Mouse (Mus musculus): Measurements from ENCODE around the gene B4galt3. TPM values are rescaled to one million over a fixed set of nuclear protein-coding genes. Genes with fewer than 3 reads are reported as not detected.

The B4galt3 gene
- polyA plus RNA-seq, 1 experiment from 2014 or later = 66.3 TPM

DNA sequence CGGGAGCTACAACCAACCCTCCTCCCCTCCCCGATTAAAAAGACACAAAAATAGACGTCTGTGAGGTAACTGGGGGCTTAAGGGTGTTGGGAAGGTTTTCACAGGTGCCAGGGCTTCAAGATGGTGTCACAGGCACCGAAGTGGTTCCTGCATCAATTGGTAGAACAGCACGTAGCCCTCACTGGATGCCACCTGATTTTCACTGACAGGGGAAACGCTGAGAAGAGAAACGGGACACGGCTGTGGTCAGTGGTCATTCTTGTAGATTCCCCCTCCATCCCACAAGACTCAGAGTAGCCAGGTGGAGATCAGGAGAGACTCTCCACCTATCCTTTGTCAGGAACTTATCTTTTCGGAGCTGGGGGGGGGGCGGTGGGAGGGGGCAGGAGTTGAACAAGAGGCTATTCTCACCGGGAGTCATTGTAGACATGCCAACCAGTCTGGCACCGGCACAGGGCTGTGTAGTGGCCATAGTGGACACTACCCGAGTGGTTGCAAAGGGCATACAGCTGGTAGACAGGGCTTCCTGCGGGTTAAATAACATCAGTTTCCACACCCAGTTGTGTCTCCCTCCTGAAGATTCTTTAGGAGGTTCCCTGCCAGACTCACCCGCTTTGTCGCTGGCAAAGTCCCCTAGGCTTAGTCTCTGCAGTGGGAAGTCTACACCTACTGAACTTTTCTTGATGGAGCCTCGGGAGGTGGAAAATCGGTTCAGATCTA lies 12.1 kb downstream of the B4galt3 start:
- 83% methylated on average over 18 of the region's 18 CpGs for WGBS
- peaks cover 8% of the 10 kb centered on the region; the same call in 1 of the 2 replicates for H3K36me3 ChIP-seq (ENCODE audit: control insufficient read depth, insufficient read depth, low read length)

GRCm38 (mm10) chr1:171283188-171284160 lies 13.3 kb downstream of the B4galt3 start:
- WGBS = 92% methylated on average over 18 of the region's 18 CpGs
- no peak overlapping the region for H3K4me2 ChIP-seq (replicated peaks; ENCODE audit: low read depth, low read length)
- DNase-seq (ENCODE audit: low spot score) (no peak), ATAC-seq (ENCODE audit: low FRiP score) (no peak)
- no peak overlapping the region for H3K4me3 ChIP-seq (ENCODE audit: low read depth, low read length)
- H3K9ac ChIP-seq (ENCODE audit: low read depth, low read length) = no peak overlapping the region
- H3K4me1 ChIP-seq (replicated peaks; ENCODE audit: control insufficient read depth, insufficient read depth, low read length) = peaks cover 9% of the 10 kb centered on the region
- H3K27ac ChIP-seq (ENCODE audit: low read depth, low read length) = no peak overlapping the region
- no peaks in the 10 kb centered on the region for H3K27me3 ChIP-seq (ENCODE audit: control insufficient read depth, insufficient read depth, low read length)
- H3K9me3 ChIP-seq (ENCODE audit: control insufficient read depth, low read length) = no peaks in the 10 kb centered on the region
- 0 out of 2 replicates have a peak, but pooled peaks cover 2% of the 10 kb centered on the region for H3K36me3 ChIP-seq (ENCODE audit: control insufficient read depth, insufficient read depth, low read length)

More for the DNA sequence above, 12.1 kb downstream of the B4galt3 start:
- H3K4me1 ChIP-seq (replicated peaks; ENCODE audit: control insufficient read depth, insufficient read depth, low read length) = peaks cover 9% of the 10 kb centered on the region
- H3K9me3 ChIP-seq (ENCODE audit: control insufficient read depth, low read length) = no peaks in the 10 kb centered on the region
- no peak overlapping the region for H3K27ac ChIP-seq (ENCODE audit: low read depth, low read length)
- DNase-seq (ENCODE audit: low spot score) = no peak
- H3K9ac ChIP-seq (ENCODE audit: low read depth, low read length) = no peak overlapping the region
- no peak overlapping the region for H3K4me3 ChIP-seq (ENCODE audit: low read depth, low read length)
- no peaks in the 10 kb centered on the region for H3K27me3 ChIP-seq (ENCODE audit: control insufficient read depth, insufficient read depth, low read length)
- no peak overlapping the region for H3K4me2 ChIP-seq (replicated peaks; ENCODE audit: low read depth, low read length)
- ATAC-seq (ENCODE audit: low FRiP score) = no peak

DNA sequence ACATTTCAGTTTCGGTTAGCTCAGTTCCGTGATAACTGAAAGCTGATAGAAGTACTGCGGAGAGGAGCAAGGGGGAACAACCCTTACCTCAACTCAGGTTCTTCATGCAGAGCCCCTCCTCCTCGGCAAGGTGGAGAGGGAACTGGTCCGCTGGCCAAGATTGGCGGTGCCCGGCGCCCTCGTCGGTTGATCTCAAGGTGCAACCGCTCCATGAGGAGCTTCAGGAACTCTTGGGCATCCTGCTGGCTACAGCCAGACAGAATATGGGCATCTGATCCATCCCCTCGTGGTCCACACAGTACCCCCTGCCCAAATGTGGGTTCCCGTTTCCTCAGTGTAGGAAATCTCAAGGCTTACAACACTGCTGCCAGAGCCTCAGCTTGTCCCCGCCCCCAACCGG lies 14.4 kb downstream of the B4galt3 start:
- H3K36me3 ChIP-seq (ENCODE audit: control insufficient read depth, insufficient read depth, low read length) = 0 out of 2 replicates have a peak, but pooled peaks cover 2% of the 10 kb centered on the region
- H3K27me3 ChIP-seq (ENCODE audit: control insufficient read depth, insufficient read depth, low read length) = no peaks in the 10 kb centered on the region
- H3K9me3 ChIP-seq (ENCODE audit: control insufficient read depth, low read length) = no peaks in the 10 kb centered on the region
- peaks cover 9% of the 10 kb centered on the region for H3K4me1 ChIP-seq (replicated peaks; ENCODE audit: control insufficient read depth, insufficient read depth, low read length)
- H3K4me3 ChIP-seq (ENCODE audit: low read depth, low read length) = no peak overlapping the region
- ATAC-seq (ENCODE audit: low FRiP score) (no peak), DNase-seq (ENCODE audit: low spot score) (no peak)
- 92% methylated on average over 15 of the region's 15 CpGs for WGBS
- H3K4me2 ChIP-seq (replicated peaks; ENCODE audit: low read depth, low read length) = no peak overlapping the region
- no peak overlapping the region for H3K9ac ChIP-seq (ENCODE audit: low read depth, low read length)
- H3K27ac ChIP-seq (ENCODE audit: low read depth, low read length) = no peak overlapping the region

GRCm38 (mm10) chr1:171285096-171285892 lies 15.2 kb downstream of the B4galt3 start:
- H3K27ac ChIP-seq (ENCODE audit: low read depth, low read length) = no peak overlapping the region
- 0 out of 2 replicates have a peak, but pooled peaks cover 2% of the 10 kb centered on the region for H3K36me3 ChIP-seq (ENCODE audit: control insufficient read depth, insufficient read depth, low read length)
- no peak overlapping the region for H3K4me3 ChIP-seq (ENCODE audit: low read depth, low read length)
- no peak for ATAC-seq (ENCODE audit: low FRiP score)
- H3K9me3 ChIP-seq (ENCODE audit: control insufficient read depth, low read length) = no peaks in the 10 kb centered on the region
- DNase-seq (ENCODE audit: low spot score) = no peak
- H3K9ac ChIP-seq (ENCODE audit: low read depth, low read length) = no peak overlapping the region
- H3K27me3 ChIP-seq (ENCODE audit: control insufficient read depth, insufficient read depth, low read length) = no peaks in the 10 kb centered on the region
- WGBS = 92% methylated on average over 20 of the region's 20 CpGs
- no peak overlapping the region for H3K4me2 ChIP-seq (replicated peaks; ENCODE audit: low read depth, low read length)
- H3K4me1 ChIP-seq (replicated peaks; ENCODE audit: control insufficient read depth, insufficient read depth, low read length) = peaks cover 3% of the 10 kb centered on the region

DNA sequence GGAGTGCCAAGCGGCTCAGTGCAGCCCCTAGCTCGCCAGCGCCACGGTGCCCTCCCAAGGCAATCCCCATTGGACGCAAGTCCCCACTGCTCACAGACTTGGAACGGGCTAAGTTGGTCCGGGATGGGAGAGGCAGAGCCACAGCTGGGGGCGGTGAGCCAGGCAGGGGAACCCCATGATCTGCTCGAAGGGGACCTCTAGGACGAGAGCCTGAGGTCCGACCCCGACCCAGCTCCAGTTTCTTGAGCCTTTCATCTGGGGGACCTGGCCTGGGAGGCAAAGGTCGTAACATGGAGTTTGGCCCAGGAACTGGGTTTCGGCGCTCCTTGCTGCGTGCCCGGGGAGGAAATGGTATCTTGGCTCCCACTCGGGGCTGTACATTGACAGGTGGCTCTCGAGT lies 16.4 kb downstream of the B4galt3 start:
- Histone ChIP-seq H3K27me3 (ENCODE audit: control insufficient read depth, insufficient read depth, low read length) (no peaks in the 10 kb centered on the region), H3K4me3 (ENCODE audit: low read depth, low read length) (peak overlapping the region; percentile 94), H3K4me2 (replicated peaks; ENCODE audit: low read depth, low read length) (no peak overlapping the region), H3K27ac (ENCODE audit: low read depth, low read length) (no peak overlapping the region), H3K36me3 (ENCODE audit: control insufficient read depth, insufficient read depth, low read length) (0 out of 2 replicates have a peak, but pooled peaks cover 2% of the 10 kb centered on the region), H3K9ac (ENCODE audit: low read depth, low read length) (no peak overlapping the region), H3K9me3 (ENCODE audit: control insufficient read depth, low read length) (no peaks in the 10 kb centered on the region), H3K4me1 (replicated peaks; ENCODE audit: control insufficient read depth, insufficient read depth, low read length) (peaks cover 3% of the 10 kb centered on the region; the same call in 1 of the 2 replicates)
- DNase-seq (ENCODE audit: low spot score) (no peak), ATAC-seq (ENCODE audit: low FRiP score) (no peak)
- 91% methylated on average over 19 of the region's 19 CpGs for WGBS

GRCm38 (mm10) chr1:171287136-171288081 lies 17.3 kb downstream of the B4galt3 start, which contains the start of gene Usp21:
Gene Usp21 (minus strand): TSS chr1:171287991.
- under 1% methylated on average over 45 of the region's 49 CpGs for WGBS
- ATAC-seq (ENCODE audit: low FRiP score) = peak; percentile 96
- Histone ChIP-seq H3K4me1 (replicated peaks; ENCODE audit: control insufficient read depth, insufficient read depth, low read length) (peaks cover 3% of the 10 kb centered on the region; the same call in 1 of the 2 replicates), H3K9me3 (ENCODE audit: control insufficient read depth, low read length) (no peaks in the 10 kb centered on the region), H3K4me2 (replicated peaks; ENCODE audit: low read depth, low read length) (peak within 1 kb of the TSS; percentile 69), H3K36me3 (ENCODE audit: control insufficient read depth, insufficient read depth, low read length) (0 out of 2 replicates have a peak, but pooled peaks cover 2% of the 10 kb centered on the region), H3K27ac (ENCODE audit: low read depth, low read length) (peak within 1 kb of the TSS; percentile 96), H3K27me3 (ENCODE audit: control insufficient read depth, insufficient read depth, low read length) (no peaks in the 10 kb centered on the region), H3K4me3 (ENCODE audit: low read depth, low read length) (peak within 1 kb of the TSS; percentile 94), H3K9ac (ENCODE audit: low read depth, low read length) (peak within 1 kb of the TSS; percentile 99)
- DNase-seq (ENCODE audit: low spot score) = peak; percentile 94

GRCm38 (mm10) chr1:171288328-171288727 lies 18.2 kb downstream of the B4galt3 start:
- no peaks in the 10 kb centered on the region for H3K27me3 ChIP-seq (ENCODE audit: control insufficient read depth, insufficient read depth, low read length)
- peaks cover 3% of the 10 kb centered on the region; the same call in 1 of the 2 replicates for H3K4me1 ChIP-seq (replicated peaks; ENCODE audit: control insufficient read depth, insufficient read depth, low read length)
- no peak overlapping the region; the same call in 1 of the 2 replicates for H3K4me2 ChIP-seq (replicated peaks; ENCODE audit: low read depth, low read length)
- ATAC-seq (ENCODE audit: low FRiP score) = peak; percentile 1; the same call in 1 of the 2 replicates
- no peak overlapping the region for H3K27ac ChIP-seq (ENCODE audit: low read depth, low read length)
- H3K4me3 ChIP-seq (ENCODE audit: low read depth, low read length) = peak overlapping the region; percentile 94; the same call in 1 of the 2 replicates
- WGBS = 68% methylated on average over 4 of the region's 4 CpGs
- 0 out of 2 replicates have a peak, but pooled peaks cover 2% of the 10 kb centered on the region for H3K36me3 ChIP-seq (ENCODE audit: control insufficient read depth, insufficient read depth, low read length)
- DNase-seq (ENCODE audit: low spot score) = no peak
- no peak overlapping the region for H3K9ac ChIP-seq (ENCODE audit: low read depth, low read length)
- H3K9me3 ChIP-seq (ENCODE audit: control insufficient read depth, low read length) = no peaks in the 10 kb centered on the region
